In genomic region chr11:78175771-78176401, GRCm38 (mm10) we compare ENCODE assay signal across 8 mouse cellular contexts. TPM values are rescaled to one million over a fixed set of nuclear protein-coding genes. Genes with fewer than 3 reads are reported as not detected.
DNase-seq lines count a peak whose midpoint lies in the region; ATAC-seq and TF ChIP-seq lines count a peak whose summit lies in the region.

No protein-coding gene starts in this region.

- intact Hi-C loops in gastrocnemius, postnatal 36 days (cut with DNase I): loop anchor here (5.0 kb wide), 1 partner anchor 194 kb away; the partner anchor contains the start of gene Phf12

- no peak for ATAC-seq in hindbrain, embryonic 16.5 days
- no peak for ATAC-seq in midbrain, postnatal 0 days (ENCODE audit: low FRiP score)

- peak overlapping the region; percentile 3; the same call in 1 of the 2 replicates for H3K9ac ChIP-seq in liver, adult 2 months (ENCODE audit: low read depth, low read length)
- H3K9ac ChIP-seq in hindbrain, embryonic 16.5 days (ENCODE audit: low read depth, low read length): peak overlapping the region; percentile 57
- peak overlapping the region; percentile 52; the same call in 1 of the 2 replicates for H3K9ac ChIP-seq in midbrain, postnatal 0 days (replicated peaks; ENCODE audit: low read length, poor library complexity, severe bottlenecking)

- H3K4me3 ChIP-seq in liver, adult 2 months (ENCODE audit: insufficient read depth, low read depth, low read length): peak overlapping the region; percentile 67; the same call in 1 of the 2 replicates
- peak overlapping the region; percentile 64 for H3K4me3 ChIP-seq in hindbrain, embryonic 16.5 days (ENCODE audit: low read length)
- H3K4me3 ChIP-seq in midbrain, postnatal 0 days (ENCODE audit: low read depth, low read length): peak overlapping the region; percentile 62

- H3K27me3 ChIP-seq in liver, adult 2 months (ENCODE audit: control insufficient read depth, insufficient read depth, low read length): no peaks in the 10 kb centered on the region
- H3K27me3 ChIP-seq in hindbrain, embryonic 16.5 days (replicated peaks; ENCODE audit: control insufficient read depth, insufficient read depth, low read length): no peaks in the 10 kb centered on the region
- H3K27me3 ChIP-seq in midbrain, postnatal 0 days (ENCODE audit: insufficient read depth, low read length): no peaks in the 10 kb centered on the region

- peaks cover 8% of the 10 kb centered on the region for H3K4me1 ChIP-seq in liver, adult 2 months (ENCODE audit: control insufficient read depth, insufficient read depth, low read length)
- H3K4me1 ChIP-seq in hindbrain, embryonic 16.5 days (ENCODE audit: control insufficient read depth, insufficient read depth, low read depth, low read length): peaks cover 32% of the 10 kb centered on the region
- peaks cover 10% of the 10 kb centered on the region; the same call in 1 of the 2 replicates for H3K4me1 ChIP-seq in midbrain, postnatal 0 days (ENCODE audit: insufficient read depth, low read length)

- TF ChIP-seq POLR2A in liver, adult 2 months (IDR thresholded peaks at IDR 0.05; ENCODE audit: extremely low read depth, insufficient read depth, low read length): no peak

- under 1% methylated on average over 9 of the region's 10 CpGs for WGBS in liver, adult 2 months
- WGBS in hindbrain, embryonic 16.5 days: 4% methylated on average over 9 of the region's 10 CpGs
- 5% methylated on average over 9 of the region's 10 CpGs for WGBS in midbrain, postnatal 0 days

- peak; percentile 84 for DNase-seq in liver, adult 2 months (ENCODE audit: extremely low read depth, low read depth, low spot score)
- DNase-seq in liver: no peak
- DNase-seq in c-Kit-positive CD71-negative TER-119-negative erythroid progenitor cells, embryonic 14.5 days (ENCODE audit: low read depth): peak; percentile 93
- no peak for DNase-seq in midbrain, postnatal 0 days (ENCODE audit: low spot score)
- DNase-seq in gastrocnemius, postnatal 36 days: no peak
- no peak for DNase-seq in thymus, postnatal 25 days
- DNase-seq in kidney, adult 18-20 months: no peak

- no peaks in the 10 kb centered on the region for H3K9me3 ChIP-seq in hindbrain, embryonic 16.5 days (ENCODE audit: control insufficient read depth, low read length)
- no peaks in the 10 kb centered on the region for H3K9me3 ChIP-seq in midbrain, postnatal 0 days (ENCODE audit: low read length)

- peak overlapping the region; percentile 81 for H3K4me2 ChIP-seq in hindbrain, embryonic 16.5 days (ENCODE audit: low read length)
- peak overlapping the region; percentile 69 for H3K4me2 ChIP-seq in midbrain, postnatal 0 days (ENCODE audit: low read depth, low read length, poor library complexity, severe bottlenecking)

- H3K27ac ChIP-seq in liver, adult 2 months (replicated peaks; ENCODE audit: insufficient read depth, low read depth, low read length): peak overlapping the region; percentile 83
- peak overlapping the region; percentile 83 for H3K27ac ChIP-seq in hindbrain, embryonic 16.5 days (ENCODE audit: low read depth, low read length)
- H3K27ac ChIP-seq in midbrain, postnatal 0 days (ENCODE audit: low read depth, low read length): no peak overlapping the region

- no peak for TF ChIP-seq CTCF in liver, adult 2 months (IDR thresholded peaks at IDR 0.05; ENCODE audit: low read depth, low read length)
- peak; percentile 32; the same call in 1 of the 2 replicates for TF ChIP-seq CTCF in midbrain, postnatal 0 days (IDR thresholded peaks at IDR 0.05)

- H3K79me2 ChIP-seq in liver, adult 2 months (ENCODE audit: control insufficient read depth, insufficient read depth, low read length): no peaks in the 10 kb centered on the region

- H3K36me3 ChIP-seq in liver, adult 2 months (ENCODE audit: control insufficient read depth, insufficient read depth, low read length): peaks cover 11% of the 10 kb centered on the region; the same call in 1 of the 2 replicates
- peaks cover 8% of the 10 kb centered on the region for H3K36me3 ChIP-seq in hindbrain, embryonic 16.5 days (ENCODE audit: control insufficient read depth, insufficient read depth, low read length)
- peaks cover 15% of the 10 kb centered on the region for H3K36me3 ChIP-seq in midbrain, postnatal 0 days (ENCODE audit: insufficient read depth, low read length)

RNA-seq across cellular contexts. Expression of gene Nek8, which starts 0.6 kb away (rescaled TPM):
- total RNA-seq in liver, adult 2 months (2014; rRNA removed): 4.1 and 5.2 TPM in 2 replicates
- polyA plus RNA-seq in liver, adult 2 months (2012; rRNA removed): 5.2 and 7.2 TPM in 2 replicates
- polyA plus RNA-seq in hindbrain, embryonic 16.5 days (2015; fragmentation: Nextera tagmentation; extraction: Ambion mirVana): 7.1 and 7.7 TPM in 2 replicates
- 7.1 and 7.6 TPM in 2 replicates for total RNA-seq in midbrain, postnatal 0 days (2014; rRNA removed)
- polyA plus RNA-seq in midbrain, postnatal 0 days (2015; fragmentation: Nextera tagmentation; extraction: Ambion mirVana): 4.5 and 5.7 TPM in 2 replicates
- total RNA-seq in gastrocnemius, postnatal 36 days (2021): under 1 TPM; 0.59 to 0.64 TPM

RNA-seq across cellular contexts. Expression of gene Tlcd1, which starts 0.6 kb away (rescaled TPM):
- total RNA-seq in liver, adult 2 months (2014; rRNA removed): 44.8 and 50.7 TPM in 2 replicates
- 46.6 and 61.5 TPM in 2 replicates for polyA plus RNA-seq in liver, adult 2 months (2012; rRNA removed)
- polyA plus RNA-seq in hindbrain, embryonic 16.5 days (2015; fragmentation: Nextera tagmentation; extraction: Ambion mirVana): 19.7 and 20.1 TPM in 2 replicates
- total RNA-seq in midbrain, postnatal 0 days (2014; rRNA removed): 12.6 and 24.0 TPM in 2 replicates
- 18.1 and 25.4 TPM in 2 replicates for polyA plus RNA-seq in midbrain, postnatal 0 days (2015; fragmentation: Nextera tagmentation; extraction: Ambion mirVana)
- 1 to 10 TPM in 1 of 2 experiments, under 1 TPM in 1; 0.99 to 1.4 TPM for total RNA-seq in gastrocnemius, postnatal 36 days (2021)

RNA-seq across cellular contexts. Expression of gene Rpl23a, which starts 7.5 kb away (rescaled TPM):
- 318 and 352 TPM in 2 replicates for total RNA-seq in liver, adult 2 months (2014; rRNA removed)
- polyA plus RNA-seq in liver, adult 2 months (2012; rRNA removed): 88.5 and 110 TPM in 2 replicates
- 662 and 677 TPM in 2 replicates for polyA plus RNA-seq in hindbrain, embryonic 16.5 days (2015; fragmentation: Nextera tagmentation; extraction: Ambion mirVana)
- 753 and 863 TPM in 2 replicates for total RNA-seq in midbrain, postnatal 0 days (2014; rRNA removed)
- 853 and 860 TPM in 2 replicates for polyA plus RNA-seq in midbrain, postnatal 0 days (2015; fragmentation: Nextera tagmentation; extraction: Ambion mirVana)
- total RNA-seq in gastrocnemius, postnatal 36 days (2021): 100 to 1,000 TPM; 644 to 813 TPM

RNA-seq across cellular contexts. Expression of gene Traf4, which starts 10.5 kb away (rescaled TPM):
- 8.8 and 11.1 TPM in 2 replicates for total RNA-seq in liver, adult 2 months (2014; rRNA removed)
- polyA plus RNA-seq in liver, adult 2 months (2012; rRNA removed): 69.0 and 73.5 TPM in 2 replicates
- polyA plus RNA-seq in hindbrain, embryonic 16.5 days (2015; fragmentation: Nextera tagmentation; extraction: Ambion mirVana): 80.1 and 97.4 TPM in 2 replicates
- total RNA-seq in midbrain, postnatal 0 days (2014; rRNA removed): 80.5 and 89.5 TPM in 2 replicates
- polyA plus RNA-seq in midbrain, postnatal 0 days (2015; fragmentation: Nextera tagmentation; extraction: Ambion mirVana): 68.4 and 71.1 TPM in 2 replicates
- 1 to 10 TPM; 2.2 to 3.2 TPM for total RNA-seq in gastrocnemius, postnatal 36 days (2021)

RNA-seq across cellular contexts. Expression of gene Rab34, which starts 12.3 kb away (rescaled TPM):
- 2.6 and 2.8 TPM in 2 replicates for total RNA-seq in liver, adult 2 months (2014; rRNA removed)
- 5.2 and 5.3 TPM in 2 replicates for polyA plus RNA-seq in liver, adult 2 months (2012; rRNA removed)
- 57.3 and 60.3 TPM in 2 replicates for polyA plus RNA-seq in hindbrain, embryonic 16.5 days (2015; fragmentation: Nextera tagmentation; extraction: Ambion mirVana)
- total RNA-seq in midbrain, postnatal 0 days (2014; rRNA removed): 71.3 and 78.4 TPM in 2 replicates
- 65.0 and 65.5 TPM in 2 replicates for polyA plus RNA-seq in midbrain, postnatal 0 days (2015; fragmentation: Nextera tagmentation; extraction: Ambion mirVana)
- total RNA-seq in gastrocnemius, postnatal 36 days (2021): 1 to 10 TPM; 4.2 to 4.5 TPM

Comparison
In these comparisons a context has a peak if more than half of its experiments do, and no peak if none do; other contexts are left out.
1. DNase-seq: peak in liver, adult 2 months (single experiment) and c-Kit-positive CD71-negative TER-119-negative erythroid progenitor cells, embryonic 14.5 days (single experiment); none in liver (single experiment), midbrain, postnatal 0 days (single experiment), gastrocnemius, postnatal 36 days (0 of 2), thymus, postnatal 25 days (single experiment) and kidney, adult 18-20 months (single experiment).
2. H3K9ac ChIP-seq: peak in every context shown above with its lines; median percentile 57 in hindbrain, embryonic 16.5 days; 52 in midbrain, postnatal 0 days; 3 in liver, adult 2 months.
3. Peak in every context shown above with its lines, with median percentiles within 50 percentile points of each other: H3K4me3 ChIP-seq.